Mouse (Mus musculus): ENCODE measurements around the gene Olfr700. TPM values are rescaled to one million over a fixed set of nuclear protein-coding genes. Genes with fewer than 3 reads are reported as not detected.
"Not testable (repeated sequence)": the region's sequence is repeated elsewhere in the genome, so short reads cannot be mapped to it uniquely, and the experiment has no call there.

Olfr700 gene
- not detected for total RNA-seq (2021)
- long read RNA-seq: 0 reads

DNA sequence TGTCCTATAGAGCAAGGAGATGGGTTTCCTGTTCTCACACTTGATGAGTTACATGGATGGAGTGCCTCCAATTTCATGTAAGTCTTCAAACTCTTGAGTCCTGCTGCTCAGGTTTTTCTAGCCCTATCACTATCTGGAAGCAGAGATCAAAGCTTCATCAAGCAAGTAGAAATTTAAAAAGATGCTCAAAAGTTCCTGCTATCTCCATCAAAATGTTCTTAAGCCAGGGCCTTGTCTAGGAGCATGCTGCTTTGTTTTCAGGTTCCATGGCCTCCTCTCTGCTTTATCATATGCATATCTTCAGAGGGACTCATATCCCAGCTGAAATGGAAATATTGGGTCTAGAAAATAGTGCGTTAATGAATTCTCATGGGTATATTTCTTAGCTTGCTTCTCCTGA, at the start of gene Olfr700:
Olfr700 (minus strand) TSS at position 101 of the 400 bp plus-strand sequence.
- no peak for DNase-seq (ENCODE audit: low spot score in 2 of 2)

DNA sequence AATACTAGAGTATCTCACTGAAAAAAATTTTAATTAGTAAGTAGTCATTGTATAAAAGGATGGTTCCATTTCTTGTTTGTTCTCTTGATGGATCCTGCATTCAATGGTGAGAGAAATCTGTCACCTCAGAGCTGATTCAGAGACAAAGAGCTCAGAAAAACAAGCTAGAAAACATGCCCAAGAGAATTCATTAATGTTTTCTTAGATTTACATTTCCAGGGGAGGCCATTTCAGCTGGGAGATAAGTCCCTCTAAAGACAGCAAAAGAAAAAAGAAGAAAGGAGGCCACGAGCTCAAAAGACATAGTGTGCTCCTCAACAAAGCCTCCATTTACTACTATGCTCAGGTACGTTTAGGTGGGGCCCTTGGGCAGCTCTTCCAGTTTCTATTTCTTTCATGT, 34.4 kb upstream of the Olfr700 start, which contains the start of gene Olfr703:
Olfr703 (plus strand) TSS at position 301 of the 400 bp plus-strand sequence.
- DNase-seq (ENCODE audit: low spot score in 2 of 2): no peak

DNA sequence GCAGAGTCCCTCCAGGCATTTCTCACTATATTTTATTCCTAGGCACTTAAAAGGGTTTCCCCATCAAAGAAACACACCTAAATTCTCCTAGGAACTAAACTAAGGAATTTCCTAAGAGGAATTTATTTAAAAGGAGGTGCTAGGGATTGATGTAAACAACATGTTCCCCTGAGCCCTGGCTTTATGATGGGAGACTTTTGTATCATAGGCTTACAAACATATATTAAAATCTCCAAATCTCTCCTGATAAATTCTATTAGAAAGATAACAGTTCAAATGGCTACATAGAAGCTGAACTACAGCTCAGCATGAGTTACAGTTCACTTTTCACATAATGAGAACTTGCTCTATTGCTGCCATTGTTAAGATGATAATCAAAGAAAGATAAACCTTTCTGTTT, 25.2 kb upstream of the Olfr700 start, which contains the start of gene Olfr702:
Olfr702 (minus strand) TSS at position 101 of the 400 bp plus-strand sequence.
- DNase-seq (ENCODE audit: low spot score in 2 of 2): no peak

DNA sequence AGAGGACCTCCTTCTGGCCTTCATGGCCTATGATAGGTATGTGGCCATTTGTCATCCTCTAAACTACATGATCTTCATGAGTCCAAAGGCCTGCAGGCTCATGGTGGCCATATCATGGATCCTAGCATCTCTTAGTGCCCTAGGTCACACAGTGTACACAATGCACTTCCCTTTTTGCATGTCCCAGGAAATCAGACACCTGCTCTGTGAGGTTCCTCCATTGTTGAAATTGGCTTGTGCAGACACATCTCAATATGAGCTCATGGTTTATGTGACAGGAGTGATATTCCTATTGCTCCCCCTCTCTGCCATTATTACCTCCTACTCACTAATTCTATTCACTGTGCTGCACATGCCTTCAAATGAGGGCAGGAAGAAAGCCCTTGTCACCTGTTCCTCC, 9.8 kb upstream of the Olfr700 start:
- no peak for DNase-seq (ENCODE audit: low spot score in 2 of 2)

DNA sequence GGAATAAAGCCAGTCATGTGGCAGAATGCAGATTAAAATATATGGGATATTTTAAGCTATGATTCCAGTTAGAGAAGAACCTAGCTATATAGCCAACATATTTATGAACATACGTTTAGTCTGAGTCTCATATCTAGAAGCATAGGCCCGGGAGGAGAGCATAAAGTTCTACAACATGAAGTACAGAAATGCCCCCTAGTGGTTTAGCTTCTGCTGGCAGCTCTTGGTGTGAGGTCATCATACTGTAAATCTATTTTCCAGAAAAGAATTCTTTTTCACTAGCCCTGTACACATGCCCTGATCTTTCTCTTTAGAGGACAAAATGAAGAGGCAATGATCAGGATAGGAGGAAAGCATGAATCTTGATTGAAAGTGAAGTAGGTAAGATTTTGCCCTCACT, 7.1 kb upstream of the Olfr700 start:
- DNase-seq (ENCODE audit: low spot score in 2 of 2): no peak

DNA sequence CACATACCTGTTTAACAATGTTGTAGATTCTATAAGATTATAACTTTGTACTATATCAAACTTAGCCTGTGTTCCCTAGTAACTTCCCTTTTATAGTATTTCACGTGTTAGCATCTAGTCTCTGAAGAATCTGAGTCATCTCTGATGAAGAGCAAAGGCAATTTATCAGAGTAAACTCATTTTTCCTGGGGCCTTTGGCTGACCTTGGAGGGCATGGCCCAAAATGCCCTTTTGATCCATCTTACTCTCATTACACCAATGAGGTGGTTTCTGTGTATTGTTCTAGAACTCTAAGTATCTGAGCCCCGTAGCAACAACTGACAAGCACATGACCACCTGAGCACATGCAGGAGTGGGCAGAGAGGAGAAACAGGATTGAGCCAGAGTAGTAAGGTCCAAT, 5.2 kb upstream of the Olfr700 start, which contains the start of gene Olfr701:
Olfr701 (plus strand) TSS at position 301 of the 400 bp plus-strand sequence.
- DNase-seq (ENCODE audit: low spot score in 2 of 2): no peak

DNA sequence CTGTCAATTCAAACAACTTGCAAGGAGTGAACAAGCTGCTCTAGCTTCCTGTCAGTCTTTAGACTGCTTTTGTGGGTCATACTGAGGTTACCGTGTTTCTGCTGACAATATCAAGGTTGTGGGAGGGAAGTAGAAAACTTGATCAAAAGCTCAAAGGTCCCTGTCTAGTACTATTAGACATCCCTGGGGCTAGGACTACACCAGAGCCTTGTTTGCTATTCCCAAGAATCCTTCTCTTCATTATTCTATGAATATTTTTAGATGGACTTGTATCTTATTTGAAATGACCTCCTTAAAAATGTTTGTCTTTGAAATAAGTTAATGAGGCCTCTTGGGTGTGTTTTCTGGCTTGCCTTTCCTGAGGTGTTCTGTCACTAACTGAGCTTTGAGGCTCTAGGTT, 15.5 kb downstream of the Olfr700 start, which contains the start of gene Olfr699:
Olfr699 (minus strand) TSS at position 101 of the 400 bp plus-strand sequence.
- no peak for DNase-seq (ENCODE audit: low spot score in 2 of 2)

DNA sequence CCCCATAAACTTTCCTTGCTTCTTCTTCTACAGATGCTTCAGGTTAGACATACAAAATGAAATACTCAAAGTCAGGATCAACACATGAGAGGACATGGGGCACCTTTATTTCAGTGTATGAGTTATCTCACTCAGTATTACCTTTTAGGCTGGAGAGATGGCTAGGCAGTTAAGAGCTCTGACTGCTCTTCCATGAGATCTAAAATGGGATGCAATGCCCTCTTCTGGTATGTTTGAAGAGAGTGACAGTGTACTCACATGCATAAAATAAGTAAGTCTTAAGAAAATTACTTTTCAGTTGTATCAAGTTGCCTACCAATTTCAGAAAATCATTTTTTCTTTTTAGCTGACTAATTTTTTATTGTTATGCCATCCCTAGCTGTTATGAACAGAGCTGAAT, 20.3 kb downstream of the Olfr700 start:
- no peak for DNase-seq (ENCODE audit: low spot score in 2 of 2)

DNA sequence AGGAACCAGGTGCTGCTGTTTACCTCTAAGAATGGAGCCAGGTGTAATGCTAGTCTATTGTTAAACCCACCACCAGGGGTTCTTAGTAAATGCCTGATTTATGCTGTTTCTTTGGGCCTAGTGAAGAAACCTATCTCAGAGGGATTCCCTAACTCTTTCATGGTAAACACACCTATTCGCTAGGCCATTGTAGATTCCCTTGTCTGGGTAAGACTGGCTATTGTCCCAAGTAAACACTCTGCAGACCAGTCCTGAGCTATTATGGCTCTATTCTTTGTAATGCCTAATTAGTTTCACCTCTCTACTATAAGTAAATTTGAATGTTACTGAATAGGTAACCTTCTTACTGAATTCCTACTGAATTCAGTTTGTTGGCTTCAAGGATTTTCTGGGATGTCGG, 47.6 kb downstream of the Olfr700 start:
- DNase-seq (ENCODE audit: low spot score in 2 of 2): not testable (repeated sequence)

DNA sequence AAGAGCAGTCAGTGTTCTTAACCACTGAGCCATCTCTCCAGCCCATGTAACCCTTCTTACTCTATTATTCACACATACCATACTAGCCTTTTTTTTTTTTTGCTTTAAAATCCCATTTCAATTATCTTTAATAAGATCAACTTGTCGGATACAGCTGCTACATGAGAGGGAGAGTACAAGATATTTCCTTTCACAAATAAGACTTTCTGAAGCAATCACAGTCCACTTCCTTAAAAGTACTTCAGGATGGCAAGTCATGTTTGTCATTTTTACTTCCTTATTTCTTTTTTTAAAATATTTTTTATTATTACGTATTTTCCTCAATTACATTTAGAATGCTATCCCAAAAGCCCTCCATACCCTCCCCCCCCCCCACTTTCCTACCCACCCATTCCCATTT, 49.8 kb downstream of the Olfr700 start:
- DNase-seq (ENCODE audit: low spot score in 2 of 2): no peak

Other genes with a start within 250 kb of the Olfr700 start
- not detected for gene Olfr693, start 128.2 kb downstream of the Olfr700 start, total RNA-seq (2021)
- gene Olfr694, start 117.0 kb downstream of the Olfr700 start, total RNA-seq (2021): not detected
- gene Olfr695, start 92.4 kb downstream of the Olfr700 start, total RNA-seq (2021): not detected
- not detected for gene Olfr697, start 66.4 kb downstream of the Olfr700 start, total RNA-seq (2021)
- gene Olfr698, start 53.4 kb downstream of the Olfr700 start, total RNA-seq (2021): not detected
- not detected for gene Olfr699, start 15.6 kb downstream of the Olfr700 start, total RNA-seq (2021)
- not detected for gene Olfr701, start 5.3 kb upstream of the Olfr700 start, total RNA-seq (2021)
- not detected for gene Olfr702, start 25.1 kb upstream of the Olfr700 start, total RNA-seq (2021)
- gene Olfr703, start 34.5 kb upstream of the Olfr700 start, total RNA-seq (2021): not detected
- gene Olfr704, start 54.4 kb upstream of the Olfr700 start, total RNA-seq (2021): not detected
- not detected for gene Olfr705, start 68.1 kb upstream of the Olfr700 start, total RNA-seq (2021)
- gene Olfr706, start 79.3 kb upstream of the Olfr700 start, total RNA-seq (2021): not detected
- gene Olfr707, start 92.4 kb upstream of the Olfr700 start, total RNA-seq (2021): not detected
- gene Olfr1532-ps1, start 99.2 kb upstream of the Olfr700 start, total RNA-seq (2021): not detected
- not detected for gene Olfr709-ps1, start 123.4 kb upstream of the Olfr700 start, total RNA-seq (2021)
- gene Olfr710, start 139.5 kb upstream of the Olfr700 start, total RNA-seq (2021): not detected
- not detected for gene Olfr6, start 155.1 kb upstream of the Olfr700 start, total RNA-seq (2021)
- not detected for gene Olfr711, start 166.6 kb upstream of the Olfr700 start, total RNA-seq (2021)
- not detected for gene Olfr2, start 197.2 kb upstream of the Olfr700 start, total RNA-seq (2021)
- not detected for gene Olfr713, start 222.3 kb upstream of the Olfr700 start, total RNA-seq (2021)